Mouse (Mus musculus) liver, adult 2 months (tissue): ENCODE measurements around the gene Rps12-ps3.

Experiments
- CTCF ChIP-seq: fragments of 200-500 bp; IDR thresholded peaks from 2 replicates; pipeline ENCODE4 v1.5.1; 2011; ENCODE audit warnings: low read depth, low read length, control low read depth
- POLR2A ChIP-seq: fragments of 200-500 bp; IDR thresholded peaks from 2 replicates; pipeline ENCODE4 v1.6.1; 2011; ENCODE audit warnings: low read length, control low read depth; ENCODE audit not compliant: insufficient read depth; ENCODE audit errors: extremely low read depth

DNA sequence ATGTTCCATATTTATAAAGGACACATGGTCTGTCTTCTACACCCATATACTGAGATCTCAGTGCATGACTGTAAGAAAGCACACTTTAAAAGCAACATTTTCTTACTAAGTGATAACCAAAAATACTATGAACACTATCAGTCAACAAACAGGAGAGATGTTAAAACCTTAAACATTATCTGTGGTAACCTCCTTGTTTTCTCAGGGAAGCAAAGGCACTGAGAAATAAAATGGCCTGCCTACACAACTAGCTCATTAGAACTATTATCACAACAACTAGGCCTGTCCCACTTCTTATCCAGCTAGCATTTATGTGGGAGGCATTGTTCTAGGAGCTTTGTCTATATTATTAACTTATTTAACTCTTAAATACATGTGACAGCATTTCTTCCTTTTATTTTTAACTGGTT is 8.7 kb downstream of the Rps12-ps3 start:
- TF ChIP-seq CTCF (no peak), POLR2A (no peak)
